Mouse (Mus musculus): ENCODE measurements around the gene Antxr1. TPM values are rescaled to one million over a fixed set of nuclear protein-coding genes. Genes with fewer than 3 reads are reported as not detected.
A peak's percentile ranks its signal among the peaks of the same experiment; 100 is the strongest.

Gene Antxr1
- total RNA-seq, 2 experiments from 2014 or later = 12.7 to 15.7 TPM

- TF ChIP-seq CTCF (IDR thresholded peaks at IDR 0.05) = no peak; the same call in 1 of the 2 replicates
- intact Hi-C loops (cut with DNase I) = no loop called here
- Histone ChIP-seq H3K4me3 (no peak overlapping the region), H3K27ac (no peak overlapping the region)
- no peak for DNase-seq (ENCODE audit: extremely low spot score in 1 of 2, low spot score in 2 of 2)
Measured at GRCm38 (mm10) chr6:87236061-87236460, 99.6 kb downstream of the Antxr1 start.

DNA sequence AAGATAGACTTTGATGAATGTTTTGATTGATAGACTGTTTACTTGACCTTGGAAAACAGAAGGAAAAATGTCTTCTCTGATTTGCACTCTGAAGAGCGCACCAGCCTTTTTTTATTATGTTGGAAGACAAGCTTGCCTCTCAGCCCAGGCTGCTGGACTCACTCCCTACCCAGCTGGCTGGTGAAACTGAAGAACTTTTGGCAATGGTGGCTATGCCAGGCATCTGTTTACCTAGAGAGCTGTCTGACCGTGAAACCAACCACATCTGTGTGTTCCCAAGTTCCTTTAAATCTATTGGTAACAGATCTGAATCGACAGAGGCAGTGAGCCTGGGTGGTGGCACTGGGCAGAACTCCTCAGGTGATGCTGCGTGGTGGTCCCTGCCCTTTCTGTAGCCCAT is 102.5 kb downstream of the Antxr1 start:
- Histone ChIP-seq H3K4me3 (no peak overlapping the region), H3K27ac (no peak overlapping the region)
- TF ChIP-seq CTCF (IDR thresholded peaks at IDR 0.05) = no peak
- no peak for DNase-seq (ENCODE audit: extremely low spot score in 1 of 2, low spot score in 2 of 2)
- intact Hi-C loops (cut with DNase I) = no loop called here

- DNase-seq (ENCODE audit: extremely low spot score in 1 of 2, low spot score in 2 of 2) = no peak
Measured at GRCm38 (mm10) chr6:87230041-87230440, 105.6 kb downstream of the Antxr1 start.

GRCm38 (mm10) chr6:87227940-87228339 is 107.7 kb downstream of the Antxr1 start:
- intact Hi-C loops (cut with DNase I) = no loop called here
- Histone ChIP-seq H3K4me3 (no peak overlapping the region), H3K27ac (no peak overlapping the region)
- no peak for DNase-seq (ENCODE audit: extremely low spot score in 1 of 2, low spot score in 2 of 2)
- no peak for TF ChIP-seq CTCF (IDR thresholded peaks at IDR 0.05)

More at GRCm38 (mm10) chr6:87230041-87230440, 105.6 kb downstream of the Antxr1 start:
- intact Hi-C loops (cut with DNase I) = no loop called here
- Histone ChIP-seq H3K27ac (no peak overlapping the region), H3K4me3 (no peak overlapping the region)
- no peak for TF ChIP-seq CTCF (IDR thresholded peaks at IDR 0.05)

- DNase-seq (ENCODE audit: extremely low spot score in 1 of 2, low spot score in 2 of 2) = peak in 1 of 2 experiments; percentile 15
- intact Hi-C loops (cut with DNase I) = no loop called here
- TF ChIP-seq CTCF (IDR thresholded peaks at IDR 0.05) = no peak; the same call in 1 of the 2 replicates
- H3K27ac ChIP-seq = peak overlapping the region; percentile 69
- H3K4me3 ChIP-seq = no peak overlapping the region
Measured at GRCm38 (mm10) chr6:87226315-87226714, 109.3 kb downstream of the Antxr1 start.

- H3K27ac ChIP-seq = peak overlapping the region; percentile 69
- no peak for TF ChIP-seq CTCF (IDR thresholded peaks at IDR 0.05)
- no peak for DNase-seq (ENCODE audit: extremely low spot score in 1 of 2, low spot score in 2 of 2)
- no peak overlapping the region for H3K4me3 ChIP-seq
- intact Hi-C loops (cut with DNase I) = no loop called here
Measured at GRCm38 (mm10) chr6:87225286-87225685, 110.3 kb downstream of the Antxr1 start.

- Histone ChIP-seq H3K27ac (no peak overlapping the region), H3K4me3 (no peak overlapping the region)
- TF ChIP-seq CTCF (IDR thresholded peaks at IDR 0.05) = no peak
- no peak for DNase-seq (ENCODE audit: extremely low spot score in 1 of 2, low spot score in 2 of 2)
- intact Hi-C loops (cut with DNase I) = no loop called here
Measured at GRCm38 (mm10) chr6:87222854-87223631, 112.6 kb downstream of the Antxr1 start.

DNA sequence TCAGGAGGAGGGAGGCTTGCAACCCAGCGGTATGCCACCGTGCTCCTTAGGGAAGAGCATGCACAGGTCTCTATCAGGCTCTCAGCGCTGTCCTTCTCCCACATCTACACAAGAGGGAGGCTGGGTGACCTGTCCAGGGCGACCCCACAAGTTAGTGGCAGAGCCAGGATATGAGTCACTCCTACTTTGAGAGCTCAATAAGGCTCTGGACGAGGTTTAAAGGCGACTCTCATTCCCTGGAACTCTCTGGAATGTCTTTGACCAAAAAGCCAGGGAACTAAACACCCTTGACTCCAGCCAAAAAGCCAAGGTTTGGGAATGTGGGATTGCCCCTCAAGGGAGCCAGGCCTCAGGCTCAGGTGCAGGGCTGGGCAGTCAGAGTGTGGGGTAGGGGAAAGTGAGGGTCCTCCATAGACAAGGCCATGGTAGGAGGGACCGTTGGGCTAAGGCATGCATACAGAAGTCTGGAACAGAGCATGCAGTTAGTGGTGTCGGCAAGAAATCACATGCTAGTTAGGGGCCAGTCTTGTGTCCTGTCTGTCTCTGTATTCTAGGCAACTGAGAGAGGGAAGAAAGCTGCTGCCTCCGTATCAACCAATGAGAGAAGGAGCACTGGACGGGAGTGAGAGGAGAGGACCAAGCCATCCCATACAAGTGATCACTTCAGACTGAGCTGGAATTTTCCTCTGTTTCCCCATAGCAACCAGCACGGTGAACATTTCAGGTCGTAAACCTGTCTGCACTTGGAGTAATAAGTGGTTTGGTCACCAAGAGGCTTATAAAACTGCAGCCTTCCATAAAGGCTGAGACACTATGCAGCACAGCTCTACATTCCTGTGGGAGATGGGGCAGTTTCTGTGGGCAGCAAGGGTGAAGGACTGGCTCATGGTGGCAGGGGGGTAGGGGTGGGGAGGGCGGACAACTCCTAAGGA is 116.3 kb downstream of the Antxr1 start:
- Histone ChIP-seq H3K4me3 (no peak overlapping the region), H3K27ac (no peak overlapping the region)
- intact Hi-C loops (cut with DNase I) = no loop called here
- no peak for TF ChIP-seq CTCF (IDR thresholded peaks at IDR 0.05)
- no peak for DNase-seq (ENCODE audit: extremely low spot score in 1 of 2, low spot score in 2 of 2)

DNA sequence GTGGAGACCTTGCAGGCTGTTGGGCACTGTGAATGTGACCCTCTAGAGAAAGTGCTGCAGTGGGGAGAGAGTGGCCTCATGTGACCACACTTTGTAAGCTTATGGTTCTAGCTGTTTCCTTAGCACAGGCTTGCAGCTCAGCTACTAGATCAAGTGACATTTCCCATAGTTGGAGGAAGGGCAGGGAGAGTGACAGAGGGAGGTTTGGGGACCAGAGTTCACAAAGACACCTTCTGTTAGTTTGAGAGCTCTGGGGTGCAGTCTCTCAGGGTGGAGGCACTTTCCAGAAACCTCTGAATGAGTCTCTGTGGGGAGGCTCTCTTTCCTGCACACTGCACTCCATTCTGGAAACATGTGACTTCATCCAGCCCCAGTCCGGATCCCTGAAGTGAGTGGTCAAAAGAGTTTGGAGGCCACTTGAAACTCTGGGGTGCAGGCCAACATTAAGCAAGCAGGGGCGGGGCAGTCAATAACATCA is 119.5 kb downstream of the Antxr1 start:
- H3K4me3 ChIP-seq = no peak overlapping the region
- TF ChIP-seq CTCF (IDR thresholded peaks at IDR 0.05) = no peak
- intact Hi-C loops (cut with DNase I) = no loop called here
- DNase-seq (ENCODE audit: extremely low spot score in 1 of 2, low spot score in 2 of 2) = no peak
- no peak overlapping the region for H3K27ac ChIP-seq

DNA sequence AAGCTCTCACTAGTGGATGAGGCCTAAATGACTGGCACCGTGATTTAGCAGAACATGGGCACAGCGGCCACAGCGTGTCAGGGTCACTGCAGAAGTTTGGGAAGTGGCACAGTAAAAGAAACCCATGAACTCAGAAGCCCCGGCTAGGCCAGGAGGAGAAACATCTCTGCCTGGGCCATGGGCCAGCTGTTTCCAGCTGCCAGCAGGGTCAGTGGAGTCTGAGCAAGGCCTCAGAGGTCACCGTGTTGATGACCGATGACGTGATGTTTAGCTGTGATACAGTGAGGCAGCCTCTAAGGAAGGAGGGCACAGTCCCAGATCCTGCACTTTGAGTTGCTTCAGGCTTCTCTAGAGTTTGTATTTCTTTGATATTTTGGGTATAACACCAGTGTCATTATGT is 122.4 kb downstream of the Antxr1 start:
- H3K4me3 ChIP-seq = no peak overlapping the region
- no peak for DNase-seq (ENCODE audit: extremely low spot score in 1 of 2, low spot score in 2 of 2)
- intact Hi-C loops (cut with DNase I) = no loop called here
- no peak overlapping the region for H3K27ac ChIP-seq
- TF ChIP-seq CTCF (IDR thresholded peaks at IDR 0.05) = no peak

GRCm38 (mm10) chr6:87211551-87211950 is 124.1 kb downstream of the Antxr1 start:
- H3K4me3 ChIP-seq = no peak overlapping the region
- no peak overlapping the region for H3K27ac ChIP-seq
- intact Hi-C loops (cut with DNase I) = no loop called here
- TF ChIP-seq CTCF (IDR thresholded peaks at IDR 0.05) = no peak; the same call in none of the 2 replicates
- no peak for DNase-seq (ENCODE audit: extremely low spot score in 1 of 2, low spot score in 2 of 2)
